Mouse (Mus musculus) naive thymus-derived CD4-positive, alpha-beta T cell, adult 2 months (primary cell): ENCODE measurements at regions not wholly inside any gene's neighbourhood (a gene's known extent, or its start where the extent isn't known, plus 50 kb on each side); places are given as distances from the start of the nearest gene placed in this dataset.

Experiments
- DNase-seq: peaks from one replicate; pipeline ENCODE4 v3.0.0-alpha.2; 2011; ENCODE audit warnings: low read depth

DNA sequence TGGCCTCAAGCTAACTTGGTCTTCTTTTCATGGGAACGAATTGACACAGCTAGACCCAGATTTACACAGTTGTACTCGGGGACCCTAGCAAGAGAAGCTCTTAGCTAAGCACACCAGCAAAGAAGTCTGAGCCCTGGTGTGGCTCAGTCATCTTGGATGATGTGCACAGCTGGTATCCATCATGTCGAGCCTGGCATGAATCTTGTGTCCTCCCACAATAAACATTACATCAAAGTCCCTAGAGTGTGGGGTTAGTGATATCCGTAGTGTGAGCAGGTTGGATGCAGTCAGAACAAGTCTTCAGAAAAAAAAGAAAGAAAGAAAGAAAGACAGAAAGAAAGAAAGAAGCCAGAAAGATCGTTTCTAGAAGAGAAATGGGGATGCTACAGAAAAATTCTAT is 52.1 kb upstream of the Hmcn1 start:
- no peak for DNase-seq

DNA sequence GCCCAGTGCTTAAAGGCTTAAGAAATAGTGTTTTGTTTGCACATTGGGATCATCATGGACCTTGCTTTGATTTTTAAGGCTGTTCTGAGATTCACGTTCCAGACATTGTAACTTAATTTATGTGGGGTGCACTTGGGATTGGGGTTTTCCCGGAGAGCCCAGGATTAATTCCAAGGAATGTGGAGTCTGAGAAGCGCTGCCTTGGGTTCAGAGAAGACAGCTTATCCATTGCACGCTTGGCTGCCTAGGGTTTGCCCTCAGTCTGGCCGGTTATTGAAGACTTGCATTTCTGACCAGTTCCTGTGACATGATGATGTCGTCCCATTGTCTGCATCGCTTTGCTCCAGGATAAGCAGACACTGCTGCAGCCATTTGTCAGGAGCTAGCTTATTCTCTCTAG is 53.4 kb upstream of the Hmcn1 start:
- DNase-seq, result no peak

DNA sequence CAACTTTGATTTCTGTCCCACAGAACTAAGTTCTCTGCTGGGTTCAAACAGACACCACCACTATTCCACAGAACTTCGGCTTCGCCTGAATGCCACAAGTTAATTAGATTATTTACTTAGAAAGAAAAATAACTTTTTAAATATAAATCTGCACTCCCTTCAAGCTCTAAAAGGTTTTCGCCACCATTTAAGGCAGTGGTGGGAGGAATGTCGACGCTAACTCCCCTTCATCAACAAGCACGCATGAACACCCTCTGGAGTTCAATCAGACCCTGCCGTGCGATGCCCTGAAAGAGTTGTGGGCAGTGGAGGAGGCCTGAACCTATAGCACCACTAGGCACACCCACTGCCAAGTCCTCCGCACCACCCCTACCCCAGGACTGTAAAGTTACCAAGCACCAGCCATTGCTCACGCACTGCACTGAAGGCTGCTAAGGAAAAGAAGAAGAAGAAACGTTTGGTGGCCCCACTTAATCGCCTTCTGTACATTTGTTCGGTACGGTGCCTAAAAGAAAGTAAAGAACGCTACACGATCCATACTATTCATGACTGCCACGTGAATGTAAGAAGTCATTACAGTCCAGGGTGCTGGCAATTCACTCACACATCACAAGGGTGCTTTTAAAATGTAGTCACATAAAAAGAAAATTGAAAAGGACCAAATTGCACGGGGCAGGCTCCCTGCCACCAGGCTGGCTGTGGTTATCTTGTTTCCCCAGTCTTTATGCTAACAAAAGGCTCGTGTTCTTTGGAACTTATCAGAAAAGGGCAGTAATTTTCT is 56.7 kb upstream of the Hmcn1 start:
- no peak for DNase-seq

DNA sequence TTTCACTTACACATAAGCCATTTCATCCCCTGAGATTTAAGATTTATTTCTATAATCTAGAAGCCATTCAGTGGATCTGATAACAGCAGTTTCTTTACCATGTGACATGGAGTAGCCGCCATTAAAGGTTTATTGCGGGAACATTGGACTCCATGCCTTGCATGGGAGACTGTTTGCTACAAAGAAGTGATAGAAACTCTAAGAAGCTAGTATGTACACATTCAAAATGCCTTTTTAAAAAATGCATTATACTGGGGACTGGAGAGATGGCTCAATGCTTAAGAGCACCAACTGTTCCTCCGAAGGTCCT is 57.2 kb upstream of the Hmcn1 start:
- DNase-seq, result no peak

DNA sequence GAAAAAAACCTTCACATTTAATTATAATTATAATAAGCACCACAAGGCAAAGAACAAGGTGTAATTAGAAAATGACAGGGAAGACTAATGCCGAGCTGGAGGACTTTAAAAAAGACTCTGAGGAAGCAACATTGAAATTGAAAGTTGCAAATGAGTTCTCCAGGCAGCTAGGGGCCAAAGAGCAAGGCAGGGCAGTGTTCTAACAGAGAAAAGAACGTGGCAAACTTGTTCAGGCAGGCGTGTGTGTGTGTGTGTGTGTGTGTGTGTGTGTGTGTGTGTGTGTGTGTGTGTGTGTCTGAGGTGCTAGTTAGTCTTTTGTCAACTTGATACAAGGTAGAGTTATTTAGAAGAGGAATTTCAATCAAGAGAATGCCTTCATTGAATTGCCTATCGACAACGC is 60.0 kb upstream of the Hmcn1 start:
- no peak for DNase-seq

DNA sequence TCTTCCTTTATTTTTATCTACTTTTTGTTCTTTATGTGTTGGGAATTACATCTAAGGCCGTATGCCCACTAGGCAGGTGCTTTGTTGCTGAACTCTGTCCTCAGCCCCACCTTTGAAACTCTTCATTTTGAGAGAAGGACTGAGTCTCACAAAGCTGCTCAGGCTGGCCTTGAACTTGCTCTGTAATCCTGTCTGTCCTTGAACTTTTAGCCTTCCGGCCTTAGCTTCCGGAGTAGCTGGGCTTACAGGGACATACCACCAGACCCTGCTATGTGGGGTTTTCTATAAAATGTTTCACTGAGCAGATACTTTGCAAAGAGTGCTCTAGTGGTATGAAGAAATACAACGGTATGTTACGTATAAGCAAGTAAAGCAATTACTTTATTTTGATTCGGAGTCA is 62.2 kb upstream of the Hmcn1 start:
- no peak for DNase-seq

DNA sequence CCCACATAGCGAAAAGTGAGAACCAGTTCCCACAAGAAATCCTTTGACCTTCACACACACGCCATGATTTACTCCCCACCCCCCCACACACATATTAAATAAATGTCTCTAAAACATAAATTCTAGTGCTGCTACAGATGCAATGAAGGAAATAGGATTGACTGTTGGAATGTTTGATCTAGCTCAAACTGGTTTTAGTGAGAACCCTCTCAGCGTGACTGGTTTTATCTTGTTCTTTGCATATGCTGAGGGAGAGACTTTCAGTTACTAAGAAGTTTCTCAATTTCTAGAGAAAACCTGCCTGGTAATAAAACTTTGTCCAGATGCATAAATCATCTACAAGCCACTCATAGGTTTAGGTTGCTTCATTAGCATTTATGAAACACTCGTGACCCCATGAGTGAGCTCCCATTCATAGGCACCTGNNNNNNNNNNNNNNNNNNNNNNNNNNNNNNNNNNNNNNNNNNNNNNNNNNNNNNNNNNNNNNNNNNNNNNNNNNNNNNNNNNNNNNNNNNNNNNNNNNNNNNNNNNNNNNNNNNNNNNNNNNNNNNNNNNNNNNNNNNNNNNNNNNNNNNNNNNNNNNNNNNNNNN is 66.4 kb upstream of the Hmcn1 start:
- no peak for DNase-seq

DNA sequence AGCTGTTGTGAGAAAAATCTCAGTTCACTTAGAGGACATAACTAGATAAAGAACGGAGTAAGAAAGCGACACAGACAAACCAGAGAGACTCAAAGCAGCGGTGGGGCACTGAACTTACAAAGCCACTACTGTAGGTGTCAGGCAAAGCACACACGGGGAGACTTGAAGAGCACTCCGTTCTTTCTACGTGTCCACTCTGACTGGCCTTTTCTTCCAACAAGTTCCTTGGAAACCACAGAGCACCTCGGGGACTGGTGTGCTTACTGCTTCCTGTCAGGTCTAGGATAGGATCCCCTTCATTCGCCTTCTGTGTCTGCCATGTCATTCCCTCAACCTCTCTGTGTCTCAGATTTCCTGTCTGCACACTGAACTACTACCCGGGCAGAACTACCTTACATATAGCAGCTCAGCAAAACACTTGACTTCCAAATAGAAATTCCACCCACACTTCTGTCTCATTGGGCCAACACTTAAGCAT is 71.9 kb upstream of the Hmcn1 start:
- no peak for DNase-seq

DNA sequence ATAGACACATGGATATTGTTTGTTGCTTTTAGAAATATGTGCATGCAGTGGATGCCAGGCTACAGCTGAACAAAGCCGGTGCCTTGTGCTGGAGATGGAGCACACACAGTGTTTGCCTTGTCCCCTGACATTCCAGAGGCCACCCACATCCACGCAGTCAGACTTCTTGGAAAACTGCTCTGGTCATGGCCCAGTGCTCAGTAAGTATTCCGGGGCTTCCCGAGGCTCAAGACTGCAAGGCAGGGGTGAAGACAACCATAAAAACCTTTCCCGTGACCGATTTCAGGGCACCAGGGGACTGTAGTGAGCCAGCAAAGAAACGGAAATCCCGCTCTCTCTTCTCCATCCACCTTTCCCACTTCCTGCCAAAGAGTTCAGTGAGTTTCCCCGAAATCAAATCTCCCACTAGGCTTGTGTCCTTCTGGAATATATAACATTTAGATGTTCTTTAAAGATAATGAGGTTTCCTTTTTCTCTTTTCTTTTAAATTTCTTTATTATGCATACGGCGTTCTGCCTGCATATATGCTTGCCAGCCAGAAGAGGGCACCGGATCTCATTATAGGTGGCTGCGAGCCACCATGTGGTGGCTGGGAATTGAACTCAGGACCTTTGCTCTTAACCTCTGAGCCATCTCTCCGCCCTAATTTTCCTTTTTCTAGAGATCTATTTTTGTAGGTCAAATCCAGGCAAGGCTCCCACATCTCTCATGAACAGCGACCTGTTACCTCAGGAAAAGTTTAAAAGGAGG is 73.3 kb upstream of the Hmcn1 start:
- DNase-seq, result no peak

DNA sequence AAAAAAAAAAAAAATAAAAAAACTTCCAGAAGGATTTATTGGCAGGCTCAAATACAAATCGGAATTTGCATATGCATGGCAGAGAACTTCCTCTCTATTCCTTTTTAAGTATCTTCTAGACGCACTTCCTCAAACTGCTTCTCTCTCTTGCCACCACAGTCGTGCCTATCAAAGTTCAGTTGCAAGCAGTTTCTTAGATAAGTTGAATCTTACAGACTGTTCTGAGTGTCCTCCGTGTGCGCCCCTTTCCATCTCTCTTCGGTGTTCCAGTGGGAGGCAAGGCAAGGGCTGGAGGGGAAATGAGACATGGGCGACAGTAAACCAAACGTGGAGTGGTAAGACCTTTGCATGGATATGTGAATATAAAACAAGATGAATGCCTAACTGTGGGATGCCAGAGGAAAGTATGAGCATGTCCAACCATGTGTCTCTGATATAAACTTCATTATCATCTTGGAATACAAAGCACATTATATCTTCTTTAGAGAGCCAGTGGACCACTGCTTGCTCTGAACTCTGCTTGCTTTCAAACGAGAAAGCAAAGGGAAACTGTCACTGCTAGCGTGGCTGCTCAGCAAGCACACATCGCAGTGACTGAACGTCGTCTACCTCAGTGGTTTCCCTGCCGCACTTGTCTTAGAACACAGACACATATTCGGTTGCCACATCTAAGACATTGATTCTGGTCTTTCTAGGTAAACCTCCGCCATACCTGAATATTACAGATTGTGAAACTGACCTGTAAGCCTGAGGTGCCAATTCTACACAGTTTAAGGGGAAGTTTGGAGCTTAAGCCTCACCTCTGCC is 81.5 kb upstream of the Hmcn1 start:
- DNase-seq, result peak; percentile 62

DNA sequence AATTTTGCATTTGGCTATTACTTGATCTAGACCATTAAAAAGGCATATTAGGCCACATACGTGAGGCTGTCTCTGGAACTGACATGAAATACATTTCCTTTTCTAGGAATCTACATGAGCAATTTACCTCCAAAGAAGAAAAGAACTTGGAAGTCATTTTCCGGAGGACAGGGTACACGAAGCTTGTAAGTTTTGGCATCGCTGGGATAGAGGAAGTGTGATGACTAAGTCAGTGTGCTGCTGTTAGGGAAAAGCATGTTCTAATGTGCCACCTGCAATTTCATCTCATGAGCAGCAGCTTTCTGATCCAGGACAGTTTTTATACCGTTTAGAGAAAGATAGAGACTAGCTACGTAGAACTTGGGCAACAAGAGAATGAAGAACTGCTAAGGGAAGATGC is 82.3 kb upstream of the Hmcn1 start:
- DNase-seq, result no peak

DNA sequence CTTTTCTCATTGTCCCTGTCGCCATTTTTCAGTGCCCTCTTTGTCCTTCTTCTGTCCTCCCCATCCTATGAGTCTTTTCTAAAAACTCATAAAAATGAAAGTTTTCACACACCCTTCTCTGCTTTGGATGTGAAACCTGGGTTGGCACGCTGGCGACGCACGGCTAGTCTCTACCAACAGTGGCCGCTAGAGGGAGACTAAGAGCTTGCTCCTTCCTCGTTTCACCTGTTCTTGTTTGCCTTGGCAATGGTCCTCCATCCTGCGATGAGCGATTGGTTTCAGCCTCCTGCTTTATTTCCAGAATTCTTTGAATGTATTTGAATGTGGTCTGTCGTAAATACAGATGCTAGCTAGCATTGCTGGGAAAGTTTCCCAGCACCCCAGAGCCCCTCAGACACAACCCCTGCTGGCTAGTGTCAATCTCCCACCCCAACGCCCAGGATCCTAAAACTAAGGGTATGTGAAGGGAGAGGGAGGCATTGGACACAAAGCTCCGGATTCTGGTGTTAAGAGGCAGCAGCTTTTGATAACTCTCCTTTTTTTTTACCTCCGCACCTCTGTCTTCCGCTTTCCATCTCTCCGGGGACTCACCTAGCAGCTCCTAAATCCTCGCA is 85.8 kb upstream of the Hmcn1 start:
- DNase-seq, result peak; percentile 90

DNA sequence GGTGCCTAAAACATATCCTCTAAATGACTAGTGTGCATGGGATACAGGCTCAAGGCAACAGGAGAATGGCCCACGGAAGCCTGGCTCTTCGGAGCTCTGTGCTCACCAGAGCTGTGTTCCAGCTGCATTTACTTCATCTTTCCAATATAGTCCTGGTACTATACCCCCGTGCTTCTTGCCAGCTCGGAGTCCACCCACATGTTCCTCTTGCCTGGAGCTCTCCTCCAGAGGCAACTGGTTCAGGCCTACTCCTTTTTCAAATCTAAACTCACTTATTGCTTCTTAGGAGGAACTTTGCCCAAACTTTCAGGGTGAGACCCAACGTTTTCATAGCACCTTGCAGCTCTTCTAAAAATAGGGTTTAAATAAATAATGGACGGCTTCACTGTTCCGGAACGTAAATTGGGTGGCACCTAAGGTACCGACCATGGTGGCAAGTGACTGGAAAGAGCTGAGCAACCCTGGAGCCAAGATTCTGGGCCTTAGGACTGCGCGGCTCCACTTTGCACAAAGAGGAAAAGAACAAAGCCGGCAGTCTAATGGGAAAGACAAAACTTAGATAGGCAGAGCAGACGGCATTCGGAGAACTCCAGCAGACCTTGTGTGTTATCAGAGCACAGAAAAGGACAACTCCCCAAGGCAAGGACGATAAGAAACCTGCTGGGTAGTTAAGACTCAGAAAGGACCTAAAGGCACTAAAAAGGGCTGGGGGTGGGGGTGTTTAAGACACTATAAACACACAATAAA is 86.6 kb upstream of the Hmcn1 start:
- DNase-seq, result no peak

DNA sequence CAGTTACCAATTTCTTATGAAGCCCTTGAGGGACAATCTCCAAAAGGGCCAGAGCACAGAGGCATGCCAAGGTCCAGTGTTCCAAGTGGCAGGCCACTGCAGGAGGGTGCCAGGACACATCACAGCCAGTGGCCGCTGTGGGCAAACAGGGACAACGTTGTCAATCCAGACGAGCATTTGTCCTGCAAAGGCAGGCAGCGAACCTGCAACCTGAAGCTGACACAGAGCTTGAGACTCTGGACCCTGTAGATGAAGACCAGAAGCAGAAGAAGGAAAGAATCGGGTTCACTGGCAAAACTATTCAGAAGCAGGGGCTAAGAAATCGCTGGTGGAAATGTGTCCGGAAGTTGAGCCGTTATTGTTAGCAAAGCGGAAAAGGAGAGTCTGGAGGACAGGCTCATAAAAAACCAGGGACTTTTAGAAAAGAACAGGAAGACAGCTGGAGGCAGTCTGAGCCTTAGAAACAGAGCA is 87.3 kb upstream of the Hmcn1 start:
- DNase-seq, result no peak

DNA sequence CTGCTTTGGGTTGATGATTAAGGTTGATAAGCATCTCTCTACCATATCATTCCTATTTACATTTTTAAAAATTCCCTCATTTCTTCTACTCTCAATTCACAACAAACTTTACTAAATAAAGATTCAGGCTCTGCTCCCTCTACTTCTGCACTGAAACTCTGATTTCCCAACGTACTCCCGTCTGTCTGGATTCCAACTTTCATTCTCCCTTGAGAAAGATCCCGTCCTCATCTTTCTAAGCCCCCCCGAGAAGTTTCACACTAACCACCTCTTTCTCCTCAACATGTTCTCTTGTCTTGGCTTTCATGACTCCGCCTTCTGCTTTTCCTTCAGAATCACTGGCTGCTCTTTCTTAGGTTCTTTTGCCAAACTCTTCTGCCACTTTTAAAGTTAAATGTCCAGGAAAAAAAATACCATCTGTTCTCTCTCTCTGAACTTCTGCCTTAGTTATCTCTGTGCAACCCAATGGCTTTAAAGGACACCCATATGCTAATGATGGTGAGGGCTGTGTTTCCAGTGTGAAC is 89.3 kb upstream of the Hmcn1 start:
- DNase-seq, result no peak

DNA sequence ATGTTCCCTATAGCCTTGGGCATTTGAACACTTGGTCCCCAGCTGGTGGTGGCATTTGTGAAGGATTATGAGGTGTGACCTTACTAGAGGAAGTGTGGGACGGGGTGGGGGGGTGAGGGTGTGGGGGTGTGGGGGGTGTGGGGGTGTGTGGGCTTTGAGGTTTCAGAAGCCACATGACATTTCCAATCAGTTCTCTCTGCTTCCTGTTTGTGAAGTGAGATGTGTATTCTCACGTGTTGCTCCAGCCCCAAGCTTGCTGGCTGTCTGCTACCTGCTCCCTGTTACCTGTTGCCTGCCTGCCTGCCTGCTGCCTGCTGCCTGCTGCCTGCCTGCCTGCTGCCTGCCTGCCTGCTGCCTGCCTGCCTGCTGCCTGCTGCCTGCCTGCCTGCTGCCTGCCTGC is 90.6 kb upstream of the Hmcn1 start:
- DNase-seq, result peak; percentile 48

DNA sequence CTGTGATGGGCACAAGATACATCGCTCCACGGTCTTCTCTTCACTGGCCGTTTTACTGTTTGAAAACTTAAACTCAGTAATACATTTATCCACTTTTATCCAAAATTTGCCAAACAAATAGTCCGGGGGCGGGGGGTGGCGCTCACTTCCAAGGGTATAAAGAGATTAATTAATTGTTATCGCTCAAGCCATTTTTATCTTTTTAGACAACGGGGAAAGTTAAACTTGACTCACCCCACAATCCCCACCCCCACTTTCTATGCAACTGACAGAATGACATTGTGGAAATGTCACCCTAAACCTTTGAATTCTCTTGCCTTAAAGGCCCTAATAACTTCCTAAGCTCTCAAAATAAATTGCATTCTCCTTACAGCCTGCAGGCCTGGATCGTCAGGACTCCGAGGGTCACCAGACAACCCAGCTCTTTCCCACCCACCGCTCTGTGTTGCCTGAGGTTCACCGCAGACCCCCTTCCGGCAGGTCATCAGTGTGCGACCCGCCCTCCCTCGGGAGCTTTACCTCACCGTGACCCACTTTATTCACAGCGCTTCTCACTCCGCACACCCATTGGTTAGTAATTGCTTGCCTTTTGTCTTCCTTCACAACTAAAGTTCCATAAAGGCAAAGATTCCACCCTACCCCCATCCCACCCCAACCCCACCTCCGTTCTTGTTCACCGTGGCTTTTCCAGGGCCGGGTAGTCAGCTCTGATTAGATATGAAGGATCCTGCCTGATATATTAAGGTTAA is 93.0 kb upstream of the Hmcn1 start:
- DNase-seq, result no peak

DNA sequence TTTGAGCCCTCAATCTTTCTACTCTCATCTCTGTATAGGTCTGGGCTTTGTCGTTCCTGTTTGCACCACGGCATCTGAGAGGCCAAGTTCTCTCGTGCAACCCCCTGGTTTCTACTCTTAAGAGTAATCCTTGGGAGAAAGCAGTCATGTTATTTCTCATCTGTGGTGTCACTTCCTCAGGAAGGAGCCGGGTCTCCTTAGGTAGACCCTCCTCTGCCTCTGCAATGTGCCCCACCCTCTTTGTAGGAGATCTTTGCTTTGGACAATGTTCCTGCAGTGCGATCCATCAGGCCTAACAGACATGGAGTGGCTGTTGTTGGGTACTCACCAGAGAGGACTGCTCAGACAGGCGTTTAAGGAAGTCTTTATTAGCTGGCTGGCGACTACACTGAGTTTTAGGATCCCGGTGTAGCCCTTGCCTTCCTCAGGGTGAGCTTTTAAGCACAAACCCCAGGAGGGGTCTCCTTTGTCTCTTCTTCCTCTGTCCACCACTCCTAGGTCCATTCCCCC is 94.0 kb upstream of the Hmcn1 start:
- DNase-seq, result no peak

DNA sequence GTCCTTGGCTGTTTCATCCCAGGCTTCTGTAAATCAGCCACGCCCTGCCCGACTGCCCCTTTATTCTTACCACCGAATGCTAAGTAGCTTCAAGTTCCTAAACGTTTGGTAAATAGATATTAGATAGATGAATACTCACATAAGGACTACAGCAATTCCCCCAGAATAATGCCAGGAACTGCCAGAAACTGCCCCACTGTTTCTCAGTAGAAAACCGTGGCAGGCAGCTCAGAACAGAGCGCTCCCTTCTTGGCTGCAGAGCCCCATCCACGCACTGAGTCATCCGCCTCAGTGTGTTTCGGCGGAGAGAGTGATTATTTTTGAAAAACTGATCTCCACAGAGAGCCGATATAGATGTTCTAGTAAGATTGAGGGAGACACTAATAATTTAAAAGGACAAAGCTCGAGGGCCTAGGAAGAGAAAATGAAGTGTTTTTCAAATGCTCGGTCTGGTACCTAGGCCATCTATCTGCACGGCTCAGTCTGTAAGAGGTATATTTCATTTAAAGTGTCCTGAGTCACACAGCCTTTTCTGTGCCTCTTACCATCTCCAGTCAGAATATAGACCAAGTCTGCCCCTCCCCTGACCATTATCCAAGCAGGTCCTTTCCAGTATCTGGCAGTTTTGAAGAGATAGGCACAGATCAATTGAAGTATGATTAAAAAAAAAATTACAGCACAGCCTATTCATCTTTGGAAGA is 94.4 kb upstream of the Gm47985 start:
- no peak for DNase-seq
